Mouse (Mus musculus): ENCODE measurements at regions not wholly inside any gene's neighbourhood (a gene's known extent, or its start where the extent isn't known, plus 50 kb on each side); places are given as distances from the start of the nearest gene placed in this dataset.

DNA sequence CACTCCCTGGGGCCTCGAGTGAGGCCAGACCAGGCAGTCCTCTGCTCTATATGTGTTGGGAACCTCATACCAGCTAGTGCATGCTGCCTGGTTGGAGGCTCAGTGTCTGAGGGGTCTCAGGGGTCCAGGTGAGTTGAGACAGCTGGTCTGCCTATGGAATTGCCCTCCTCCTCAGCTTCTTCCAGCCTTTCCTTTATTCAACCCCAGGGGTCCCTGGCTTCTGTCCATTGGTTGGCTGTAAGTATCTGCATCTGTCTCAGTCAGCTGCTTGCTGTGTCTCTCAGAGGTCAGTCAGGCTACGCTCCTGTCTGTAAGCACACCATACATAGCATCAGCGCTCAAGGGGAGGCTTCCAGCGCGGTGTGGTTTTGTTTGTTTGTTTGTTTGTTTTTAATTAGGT, 92.5 kb upstream of the Sox5 start:
- WGBS: 89% methylated on average over 5 of the region's 5 CpGs
- no peaks in the 10 kb centered on the region for H3K27me3 ChIP-seq
- peaks cover 14% of the 10 kb centered on the region for H3K4me1 ChIP-seq
- H3K9ac ChIP-seq: no peak overlapping the region
- H3K36me3 ChIP-seq (ENCODE audit: poor library complexity, severe bottlenecking): no peaks in the 10 kb centered on the region
- H3K4me2 ChIP-seq: no peak overlapping the region
- H3K9me3 ChIP-seq (replicated peaks): no peaks in the 10 kb centered on the region; the same call in 1 of the 2 replicates
- no peak for ATAC-seq
- no peak overlapping the region for H3K27ac ChIP-seq
- H3K4me3 ChIP-seq: no peak overlapping the region

DNA sequence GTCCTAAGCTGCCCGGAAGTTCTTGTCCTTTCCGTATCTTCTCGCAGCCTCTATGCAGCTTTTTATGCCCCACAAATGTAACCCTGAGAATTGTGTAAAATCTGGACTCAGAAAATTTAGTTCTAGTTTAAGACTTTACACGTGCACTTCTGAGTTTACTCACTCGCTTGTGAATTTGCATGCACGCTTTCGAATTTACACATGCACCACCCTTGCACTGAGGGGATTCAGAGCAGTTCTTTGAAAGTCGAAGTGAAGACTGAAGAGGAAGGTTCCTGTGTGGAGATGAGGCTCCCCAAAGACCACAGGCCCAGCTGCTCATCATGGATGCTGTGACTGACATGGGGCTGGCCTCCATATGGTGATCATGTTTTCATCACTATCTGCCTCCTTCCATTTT, 89.2 kb upstream of the Sox5 start:
- 94% methylated on average over 8 of the region's 8 CpGs for WGBS
- H3K4me2 ChIP-seq: no peak overlapping the region
- H3K4me3 ChIP-seq: no peak overlapping the region
- H3K9me3 ChIP-seq (replicated peaks): no peaks in the 10 kb centered on the region; the same call in 1 of the 2 replicates
- no peaks in the 10 kb centered on the region for H3K27me3 ChIP-seq
- H3K9ac ChIP-seq: no peak overlapping the region
- H3K27ac ChIP-seq: no peak overlapping the region
- H3K4me1 ChIP-seq: peaks cover 11% of the 10 kb centered on the region
- no peaks in the 10 kb centered on the region for H3K36me3 ChIP-seq (ENCODE audit: poor library complexity, severe bottlenecking)
- ATAC-seq: no peak

DNA sequence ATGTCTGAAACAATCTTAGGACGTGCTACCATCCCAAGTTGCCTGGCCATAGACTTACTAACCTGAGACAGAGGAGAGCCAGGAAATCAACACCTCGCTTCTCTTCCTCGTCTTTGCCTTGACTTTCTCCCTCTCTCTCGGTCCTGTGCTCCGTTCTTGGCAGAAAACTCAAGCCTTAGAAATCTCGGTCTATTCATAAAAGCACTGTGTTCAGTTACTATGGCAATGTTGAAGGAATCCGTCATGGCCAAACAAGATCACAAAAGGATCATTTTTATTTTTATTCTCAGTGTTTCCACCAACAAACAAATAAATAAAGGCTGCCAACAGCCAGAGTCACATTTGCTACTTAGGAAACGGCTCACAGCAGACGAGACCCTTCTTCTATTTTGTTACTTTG, 85.6 kb upstream of the Sox5 start:
- no peaks in the 10 kb centered on the region; the same call in 1 of the 2 replicates for H3K9me3 ChIP-seq (replicated peaks)
- no peak overlapping the region for H3K9ac ChIP-seq
- WGBS: 26% methylated on average over 9 of the region's 9 CpGs
- no peaks in the 10 kb centered on the region for H3K36me3 ChIP-seq (ENCODE audit: poor library complexity, severe bottlenecking)
- peak; percentile 30; the same call in 1 of the 2 replicates for ATAC-seq
- no peak overlapping the region for H3K27ac ChIP-seq
- no peak overlapping the region for H3K4me3 ChIP-seq
- no peak overlapping the region for H3K4me2 ChIP-seq
- H3K4me1 ChIP-seq: peaks cover 10% of the 10 kb centered on the region
- H3K27me3 ChIP-seq: no peaks in the 10 kb centered on the region; the same call in 1 of the 2 replicates

DNA sequence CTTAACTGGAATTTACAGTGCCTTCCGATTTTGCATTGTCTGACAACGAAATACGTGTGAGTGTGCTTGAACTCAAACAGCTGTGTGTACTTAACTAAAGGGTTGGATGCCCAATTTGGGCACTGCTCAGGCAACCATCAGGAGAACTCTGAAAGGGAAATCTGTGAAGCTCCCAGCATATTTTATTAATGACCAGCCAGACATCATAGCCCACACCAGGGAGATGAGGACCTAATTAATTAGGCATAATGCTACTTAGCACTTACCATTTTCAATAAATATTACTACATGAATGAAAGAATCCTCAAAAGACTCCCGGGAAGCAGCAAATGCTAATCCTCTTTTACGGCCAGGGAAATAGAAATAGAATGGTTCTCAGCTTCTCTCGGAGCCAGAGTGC, 82.2 kb upstream of the Sox5 start:
- Histone ChIP-seq H3K27me3 (no peaks in the 10 kb centered on the region; the same call in 1 of the 2 replicates), H3K9me3 (replicated peaks) (no peaks in the 10 kb centered on the region), H3K4me2 (no peak overlapping the region), H3K27ac (no peak overlapping the region), H3K36me3 (ENCODE audit: poor library complexity, severe bottlenecking) (no peaks in the 10 kb centered on the region), H3K9ac (no peak overlapping the region), H3K4me1 (peaks cover 10% of the 10 kb centered on the region), H3K4me3 (no peak overlapping the region)
- no peak for ATAC-seq
- 29% methylated on average over 6 of the region's 6 CpGs for WGBS

DNA sequence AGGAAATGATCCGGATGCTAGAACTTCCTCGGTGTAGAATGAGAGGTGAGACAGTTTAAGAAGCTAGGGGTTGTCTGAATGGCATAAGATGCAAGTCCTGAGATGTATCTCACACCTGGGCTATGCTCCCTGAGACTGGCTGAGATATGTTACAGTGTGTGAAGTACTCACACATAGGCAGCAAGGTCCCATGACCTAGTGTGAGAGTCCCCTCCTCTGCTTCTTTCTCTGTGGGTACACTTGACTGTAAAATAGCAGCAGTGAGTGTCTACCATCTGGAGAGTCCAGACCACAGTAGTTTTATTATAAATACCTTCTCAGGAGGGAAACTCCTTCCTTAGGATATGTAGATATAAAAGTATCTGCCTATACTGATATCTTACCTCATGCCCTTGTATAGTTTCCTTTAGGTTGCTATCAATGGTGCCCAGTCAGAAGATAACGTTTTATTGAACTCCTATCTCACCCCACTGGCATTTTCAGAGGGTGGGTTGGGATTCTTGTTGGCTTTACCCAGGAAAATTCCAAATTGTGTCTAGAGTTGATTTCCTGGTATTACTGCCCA, 81.7 kb upstream of the Sox5 start:
- H3K9me3 ChIP-seq (replicated peaks): no peaks in the 10 kb centered on the region
- peaks cover 10% of the 10 kb centered on the region for H3K4me1 ChIP-seq
- WGBS: 89% methylated on average over 3 of the region's 3 CpGs
- H3K27ac ChIP-seq: no peak overlapping the region
- H3K9ac ChIP-seq: no peak overlapping the region
- H3K27me3 ChIP-seq: peaks cover 2% of the 10 kb centered on the region; the same call in 1 of the 2 replicates
- no peak overlapping the region for H3K4me3 ChIP-seq
- ATAC-seq: no peak
- no peak overlapping the region for H3K4me2 ChIP-seq
- no peaks in the 10 kb centered on the region for H3K36me3 ChIP-seq (ENCODE audit: poor library complexity, severe bottlenecking)

DNA sequence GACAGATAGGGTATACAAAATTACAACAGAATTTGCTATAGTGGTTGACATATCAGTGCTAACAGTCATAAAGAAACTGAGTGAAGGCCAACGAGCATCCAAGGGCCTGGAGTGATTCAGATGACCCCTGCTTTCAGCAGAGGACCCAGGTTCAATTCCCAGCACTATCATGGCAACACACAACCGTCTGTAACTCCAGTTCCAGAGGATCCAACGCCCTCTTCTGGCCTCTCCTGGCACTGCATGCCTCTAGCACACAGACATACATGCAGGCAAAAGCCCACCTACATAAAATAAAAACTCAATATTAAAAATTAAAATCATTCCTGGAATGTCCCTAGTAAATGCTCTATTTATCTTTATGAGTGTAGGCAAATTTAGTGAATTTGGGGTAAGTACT, 59.7 kb upstream of the Sox5 start:
- Histone ChIP-seq H3K36me3 (ENCODE audit: poor library complexity, severe bottlenecking) (no peaks in the 10 kb centered on the region), H3K27ac (no peak overlapping the region), H3K9ac (no peak overlapping the region), H3K4me3 (no peak overlapping the region), H3K9me3 (replicated peaks) (no peaks in the 10 kb centered on the region), H3K4me1 (no peaks in the 10 kb centered on the region), H3K27me3 (no peaks in the 10 kb centered on the region), H3K4me2 (no peak overlapping the region)
- WGBS: 76% methylated on average over 3 of the region's 3 CpGs
- no peak for ATAC-seq

DNA sequence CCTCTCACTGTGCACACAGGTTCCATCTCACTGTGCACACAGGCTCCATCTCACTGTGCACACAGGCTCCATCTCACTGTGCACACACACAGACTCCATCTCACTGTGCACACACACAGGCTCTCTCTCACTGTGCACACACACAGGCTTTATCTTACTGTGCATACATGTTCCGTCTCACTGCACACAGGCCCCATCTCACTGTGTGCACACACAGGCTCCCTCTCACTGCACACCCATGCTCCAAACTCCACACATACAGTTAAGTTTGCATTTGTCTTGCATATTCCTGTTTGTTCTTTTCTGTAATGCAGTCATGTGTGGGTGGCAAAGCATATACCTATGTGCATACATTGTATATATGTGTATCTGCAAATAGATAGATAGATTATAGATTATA, 57.6 kb upstream of the Sox5 start:
- no peak for ATAC-seq
- no peaks in the 10 kb centered on the region for H3K27me3 ChIP-seq
- no peak overlapping the region for H3K27ac ChIP-seq
- WGBS: 97% methylated on average over 1 of the region's 1 CpGs
- H3K4me3 ChIP-seq: no peak overlapping the region
- H3K4me2 ChIP-seq: no peak overlapping the region
- H3K36me3 ChIP-seq (ENCODE audit: poor library complexity, severe bottlenecking): no peaks in the 10 kb centered on the region
- peaks cover 6% of the 10 kb centered on the region for H3K4me1 ChIP-seq
- no peak overlapping the region for H3K9ac ChIP-seq
- no peaks in the 10 kb centered on the region for H3K9me3 ChIP-seq (replicated peaks)

DNA sequence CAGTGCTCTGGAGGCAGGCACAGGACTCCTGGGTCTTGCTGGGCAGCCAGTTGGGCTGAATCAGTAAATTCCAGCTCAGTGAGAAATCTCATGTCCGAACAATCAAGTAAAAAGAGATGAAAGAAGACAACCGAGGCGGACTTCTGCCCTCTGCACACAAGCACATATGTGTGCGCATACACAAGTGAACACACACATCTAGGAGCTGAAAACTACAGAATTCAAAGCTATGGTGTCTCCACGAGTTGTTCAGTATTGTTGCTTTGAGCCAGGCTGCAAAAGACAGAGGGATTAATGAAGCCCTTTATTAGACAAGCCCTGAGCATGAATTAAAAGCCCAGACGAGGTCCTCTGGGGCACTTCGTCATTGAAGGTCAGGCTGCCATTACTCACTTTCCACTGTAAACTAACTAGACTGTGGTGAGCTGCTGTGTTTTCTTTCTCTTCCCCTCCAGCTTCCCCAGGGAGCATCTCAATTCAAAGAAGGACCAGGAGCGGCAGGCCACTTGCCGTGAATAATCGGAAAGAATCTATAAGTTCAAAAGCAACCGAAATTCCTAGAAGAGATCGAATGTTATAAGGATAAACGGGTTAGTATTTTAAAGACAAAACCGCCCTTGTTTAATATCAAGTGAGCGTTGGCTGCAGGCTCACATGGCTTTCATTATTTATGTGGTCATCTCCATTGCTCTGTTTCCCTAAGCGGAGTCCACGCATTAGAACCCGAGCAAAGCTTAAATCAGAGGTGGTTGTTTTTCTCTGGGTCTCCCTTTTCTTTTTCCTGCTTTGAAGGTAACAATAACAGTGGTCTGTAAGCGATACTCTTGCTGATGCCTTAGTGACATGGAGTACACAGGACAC, 52.8 kb upstream of the Sox5 start:
- Histone ChIP-seq H3K27me3 (no peaks in the 10 kb centered on the region), H3K27ac (no peak overlapping the region), H3K4me3 (no peak overlapping the region), H3K4me2 (peak overlapping the region; percentile 16; the same call in 1 of the 2 replicates), H3K4me1 (peaks cover 9% of the 10 kb centered on the region), H3K36me3 (ENCODE audit: poor library complexity, severe bottlenecking) (no peaks in the 10 kb centered on the region), H3K9ac (no peak overlapping the region), H3K9me3 (replicated peaks) (no peaks in the 10 kb centered on the region)
- WGBS: 26% methylated on average over 19 of the region's 19 CpGs
- no peak for ATAC-seq
